ENCODE assay signal across 16 mouse cellular contexts in genomic region chr11:106710789-106711188, GRCm38 (mm10). TPM values are rescaled to one million over a fixed set of nuclear protein-coding genes. Genes with fewer than 3 reads are reported as not detected.
DNase-seq lines count a peak whose midpoint lies in the region; ATAC-seq and TF ChIP-seq lines count a peak whose summit lies in the region.
"Had no signal": no experiment of that assay in that cellular context is flagged by ENCODE, and none has a peak within 500 bp of the region (broad histone marks: within the 10 kb centered on the region; RNA-seq: fewer than 3 reads in every experiment).

No protein-coding gene starts in this region.

- H3K9me3 ChIP-seq in midbrain, embryonic 10.5 days (replicated peaks) = no peaks in the 10 kb centered on the region
- H3K9me3 ChIP-seq in midbrain, embryonic 16.5 days (replicated peaks; ENCODE audit: control insufficient read depth, low read length, poor library complexity, severe bottlenecking) = no peaks in the 10 kb centered on the region
- H3K9me3 ChIP-seq: G1E; neural tube, embryonic 12.5 days had no signal

- no peaks in the 10 kb centered on the region for H3K4me1 ChIP-seq in kidney, adult 2 months (ENCODE audit: control insufficient read depth, insufficient read depth, low read length)
- peaks cover 22% of the 10 kb centered on the region for H3K4me1 ChIP-seq in midbrain, embryonic 10.5 days
- peaks cover 5% of the 10 kb centered on the region; the same call in 1 of the 2 replicates for H3K4me1 ChIP-seq in midbrain, embryonic 16.5 days (ENCODE audit: control insufficient read depth, insufficient read depth, low read length)

- peak; percentile 22 for DNase-seq in kidney, adult 2 months
- DNase-seq in kidney, adult 11 months = no peak
- DNase-seq in midbrain, embryonic 10.5 days (ENCODE audit: low spot score) = no peak
- DNase-seq in heart, postnatal 25 days (ENCODE audit: low spot score) = peak; percentile 52
- DNase-seq in lung, postnatal 36 days = peak; percentile 44
- DNase-seq in right cerebral cortex, adult 18-20 months = no peak
- DNase-seq in right cerebral cortex, postnatal 10 days (ENCODE audit: low spot score in 2 of 2) = no peak
- DNase-seq: adrenal gland, postnatal 25 days; B cell, adult 2 months; liver, postnatal 0 days; midbrain, embryonic 14.5 days; thymus, postnatal 4 days had no signal

- no peak for TF ChIP-seq POLR2A in kidney, adult 2 months (IDR thresholded peaks at IDR 0.05; ENCODE audit: low read depth, low read length)

- H3K27me3 ChIP-seq in kidney, adult 2 months (replicated peaks; ENCODE audit: control insufficient read depth, insufficient read depth, low read length) = no peaks in the 10 kb centered on the region
- H3K27me3 ChIP-seq in midbrain, embryonic 10.5 days (ENCODE audit: low read depth, poor library complexity, severe bottlenecking) = no peaks in the 10 kb centered on the region
- H3K27me3 ChIP-seq in midbrain, embryonic 16.5 days (ENCODE audit: control insufficient read depth, insufficient read depth, low read depth, low read length) = no peaks in the 10 kb centered on the region
- H3K27me3 ChIP-seq: neural tube, embryonic 12.5 days had no signal

- no peak for TF ChIP-seq CTCF in kidney, adult 2 months (conservative IDR thresholded peaks at IDR 0.05; ENCODE audit: insufficient read depth, insufficient read length, low read depth, low read length)

- H3K36me3 ChIP-seq in kidney, adult 2 months (ENCODE audit: control insufficient read depth, insufficient read depth, low read length) = no peaks in the 10 kb centered on the region
- no peaks in the 10 kb centered on the region for H3K36me3 ChIP-seq in midbrain, embryonic 10.5 days
- no peaks in the 10 kb centered on the region for H3K36me3 ChIP-seq in midbrain, embryonic 16.5 days (ENCODE audit: control insufficient read depth, insufficient read depth, low read length)
- H3K36me3 ChIP-seq: G1E; neural tube, embryonic 12.5 days had no signal

- intact Hi-C loops in heart, postnatal 25 days (cut with DNase I) = loop anchor here (2.0 kb wide), 1 partner anchor 26 kb away; no protein-coding TSS in a partner anchor

- H3K9ac ChIP-seq in midbrain, embryonic 16.5 days (ENCODE audit: low read depth, low read length) = no peak overlapping the region
- H3K9ac ChIP-seq: liver, postnatal 0 days; neural tube, embryonic 12.5 days had no signal

- H3K4me2 ChIP-seq in midbrain, embryonic 16.5 days (ENCODE audit: low read length) = no peak overlapping the region
- H3K4me2 ChIP-seq: neural tube, embryonic 12.5 days had no signal

- peak overlapping the region; percentile 57; the same call in 1 of the 2 replicates for H3K27ac ChIP-seq in kidney, adult 2 months (ENCODE audit: insufficient read depth, low read depth, low read length)
- 0 out of 2 replicates have a peak overlapping the region, but pooled peaks have one; percentile 29 for H3K27ac ChIP-seq in midbrain, embryonic 10.5 days (replicated peaks)
- no peak overlapping the region for H3K27ac ChIP-seq in midbrain, embryonic 16.5 days (ENCODE audit: low read length)
- H3K27ac ChIP-seq: neural tube, embryonic 12.5 days had no signal

- 76% methylated on average over 5 of the region's 5 CpGs for WGBS in kidney, adult 2 months
- 64% methylated on average over 5 of the region's 5 CpGs for WGBS in midbrain, embryonic 10.5 days
- 82% methylated on average over 5 of the region's 5 CpGs for WGBS in midbrain, embryonic 16.5 days

- no peak overlapping the region for H3K4me3 ChIP-seq in kidney, adult 2 months (ENCODE audit: insufficient read depth, low read depth, low read length)
- no peak overlapping the region for H3K4me3 ChIP-seq in midbrain, embryonic 10.5 days
- H3K4me3 ChIP-seq in midbrain, embryonic 16.5 days (ENCODE audit: low read depth, low read length) = no peak overlapping the region
- H3K4me3 ChIP-seq: neural tube, embryonic 12.5 days had no signal

- ATAC-seq in midbrain, embryonic 16.5 days = no peak
- ATAC-seq: forebrain, embryonic 14.5 days; liver, postnatal 0 days had no signal

RNA-seq across cellular contexts. Expression of gene Pecam1, which starts 39.6 kb away (rescaled TPM):
- 56.8 and 60.4 TPM in 2 replicates for polyA plus RNA-seq in kidney, adult 2 months (2012; rRNA removed)
- polyA plus RNA-seq in midbrain, embryonic 10.5 days (2016; fragmentation: Nextera tagmentation; extraction: Ambion mirVana) = 15.3 and 17.2 TPM in 2 replicates
- polyA plus RNA-seq in midbrain, embryonic 16.5 days (2015; fragmentation: Nextera tagmentation; extraction: Ambion mirVana) = 14.1 and 15.7 TPM in 2 replicates
- total RNA-seq in heart, postnatal 25 days (2021) = 100 to 1,000 TPM; 127 to 139 TPM
- polyA plus RNA-seq: G1E had no signal

RNA-seq across cellular contexts. Expression of gene Milr1, which starts 40.2 kb away (rescaled TPM):
- polyA plus RNA-seq in kidney, adult 2 months (2012; rRNA removed) = 0.27 and 0.66 TPM in 2 replicates
- 0.67 and 1.1 TPM in 2 replicates for polyA plus RNA-seq in midbrain, embryonic 10.5 days (2016; fragmentation: Nextera tagmentation; extraction: Ambion mirVana)
- 0.89 and 0.99 TPM in 2 replicates for polyA plus RNA-seq in midbrain, embryonic 16.5 days (2015; fragmentation: Nextera tagmentation; extraction: Ambion mirVana)
- 1 to 10 TPM; 1.1 to 1.6 TPM for total RNA-seq in heart, postnatal 25 days (2021)

Comparison
In these comparisons a context has a peak if more than half of its experiments do, and no peak if none do; other contexts are left out.
1. DNase-seq: peak in kidney, adult 2 months (single experiment), heart, postnatal 25 days (single experiment) and lung, postnatal 36 days (single experiment); none in kidney, adult 11 months (single experiment), midbrain, embryonic 10.5 days (single experiment), right cerebral cortex, adult 18-20 months (single experiment) and right cerebral cortex, postnatal 10 days (0 of 2).